Mouse (Mus musculus) spleen, postnatal 36 days (tissue): ENCODE measurements around the gene Crtc2.

Experiments
- DNase-seq, 2 experiments: peaks; one replicate each; pipeline ENCODE4 v3.0.0; 2022; ENCODE audit warnings: low spot score in 2 of 2, mixed read lengths in 1 of 2

Gene Crtc2

GRCm38 (mm10) chr3:90309589-90309988 is 55.6 kb downstream of the Crtc2 start:
- DNase-seq = no peak

GRCm38 (mm10) chr3:90313367-90313766 is 59.4 kb downstream of the Crtc2 start:
- DNase-seq = peak in 1 of 2 experiments; percentile 18
